Mouse (Mus musculus) left cerebral cortex, postnatal 25 days (tissue): ENCODE measurements around the gene Krt20. TPM values are rescaled to one million over a fixed set of nuclear protein-coding genes. Genes with fewer than 3 reads are reported as not detected.

Experiments
- DNase-seq, 2 experiments: peaks; one replicate each; pipeline ENCODE4 v3.0.0; 2022; ENCODE audit warnings: low spot score in 2 of 2, mixed read lengths in 1 of 2
- intact Hi-C: fragments of 180-260 bp; cut with DNase I; formaldehyde crosslinking; loops from one replicate; pipeline ENCODE4 v1.15.1; 2025
- total RNA-seq, 2 experiments: library from RNA; stranded (reverse); gene quantifications; 2 replicates each; pipeline ENCODE4 v1.2.3; 2021

The Krt20 gene
- not detected for total RNA-seq

- intact Hi-C loops, result no loop called here
- no peak for DNase-seq
Observed at GRCm38 (mm10) chr11:99437972-99438371, at the start of gene Krt20. Gene Krt20, minus strand, starts transcription at chr11:99438150.

GRCm38 (mm10) chr11:99474981-99475380, 37.0 kb upstream of the Krt20 start:
- intact Hi-C loops, result no loop called here
- no peak for DNase-seq

- DNase-seq, result no peak
- intact Hi-C loops, result no loop called here
Observed at GRCm38 (mm10) chr11:99473433-99473832, 35.5 kb upstream of the Krt20 start.

- intact Hi-C loops, result no loop called here
- peak in 1 of 2 experiments; percentile 60 for DNase-seq
Observed at GRCm38 (mm10) chr11:99472405-99472804, 34.5 kb upstream of the Krt20 start.

- DNase-seq, result no peak
- intact Hi-C loops, result no loop called here
Observed at GRCm38 (mm10) chr11:99471946-99472345, 34.0 kb upstream of the Krt20 start.

- intact Hi-C loops, result no loop called here
- no peak for DNase-seq
Observed at GRCm38 (mm10) chr11:99469228-99469627, 31.3 kb upstream of the Krt20 start.

GRCm38 (mm10) chr11:99468566-99468965, 30.6 kb upstream of the Krt20 start:
- intact Hi-C loops, result no loop called here
- DNase-seq, result no peak

- intact Hi-C loops, result loop anchor here (1.0 to 2.0 kb wide), 2 partner anchors 106 to 703 kb away; no protein-coding TSS in a partner anchor
- DNase-seq, result peak; percentile 13 to 86
Observed at GRCm38 (mm10) chr11:99466316-99466715, 28.4 kb upstream of the Krt20 start.

GRCm38 (mm10) chr11:99464836-99465235, 26.9 kb upstream of the Krt20 start:
- intact Hi-C loops, result loop anchor here (2.0 kb wide), 2 partner anchors 540 to 818 kb away; no protein-coding TSS in a partner anchor
- DNase-seq, result peak; percentile 81 to 88

- intact Hi-C loops, result loop anchor here (1.0 kb wide), 3 partner anchors 50 to 832 kb away; no protein-coding TSS in a partner anchor
- peak; percentile 76 for DNase-seq
Observed at GRCm38 (mm10) chr11:99463155-99463554, 25.2 kb upstream of the Krt20 start.

GRCm38 (mm10) chr11:99461736-99462135, 23.8 kb upstream of the Krt20 start:
- intact Hi-C loops, result no loop called here

GRCm38 (mm10) chr11:99458887-99459286, 20.9 kb upstream of the Krt20 start:
- no peak for DNase-seq
- intact Hi-C loops, result no loop called here

More at GRCm38 (mm10) chr11:99461736-99462135, 23.8 kb upstream of the Krt20 start:
- no peak for DNase-seq

GRCm38 (mm10) chr11:99454759-99455158, 16.8 kb upstream of the Krt20 start:
- intact Hi-C loops, result no loop called here
- DNase-seq, result no peak

- intact Hi-C loops, result no loop called here
- no peak for DNase-seq
Observed at GRCm38 (mm10) chr11:99454044-99454443, 16.1 kb upstream of the Krt20 start.

- no peak for DNase-seq
- intact Hi-C loops, result no loop called here
Observed at GRCm38 (mm10) chr11:99448769-99449168, 10.8 kb upstream of the Krt20 start.

GRCm38 (mm10) chr11:99441220-99441619, 3.3 kb upstream of the Krt20 start:
- intact Hi-C loops, result no loop called here
- DNase-seq, result no peak

GRCm38 (mm10) chr11:99439465-99439864, 1.5 kb upstream of the Krt20 start:
- intact Hi-C loops, result no loop called here
- no peak for DNase-seq

GRCm38 (mm10) chr11:99436625-99437024, 1.3 kb downstream of the Krt20 start:
- DNase-seq, result no peak

GRCm38 (mm10) chr11:99430670-99431069, 7.3 kb downstream of the Krt20 start:
- peak in 1 of 2 experiments; percentile 42 for DNase-seq
- intact Hi-C loops, result no loop called here

More at GRCm38 (mm10) chr11:99436625-99437024, 1.3 kb downstream of the Krt20 start:
- intact Hi-C loops, result no loop called here

- intact Hi-C loops, result no loop called here
- no peak for DNase-seq
Observed at GRCm38 (mm10) chr11:99422159-99422558, 15.8 kb downstream of the Krt20 start, which contains the start of gene Krt12. Gene Krt12, minus strand, starts transcription at chr11:99422259.

- intact Hi-C loops, result no loop called here
Observed at GRCm38 (mm10) chr11:99420586-99420985, 17.4 kb downstream of the Krt20 start.

GRCm38 (mm10) chr11:99417819-99418218, 20.1 kb downstream of the Krt20 start:
- peak in 1 of 2 experiments; percentile 22 for DNase-seq
- intact Hi-C loops, result loop anchor here (1.0 to 2.0 kb wide), 2 partner anchors 26 to 155 kb away; no protein-coding TSS in a partner anchor

More at GRCm38 (mm10) chr11:99420586-99420985, 17.4 kb downstream of the Krt20 start:
- DNase-seq, result peak in 1 of 2 experiments; percentile 54
